1 mouse cellular context compared by ENCODE assay signal in genomic region chr4:46452481-46452850, GRCm38 (mm10).
TF ChIP-seq lines count a peak whose summit lies in the region.

No protein-coding gene starts in this region.

TF ChIP-seq in myocyte, 11 proteins besides CTCF, POLR2A, EP300 and RAD21 (continued from another document):
- peak; percentile 29 for TF ChIP-seq POLR2AphosphoS2 (IDR thresholded peaks at IDR 0.05; ENCODE audit: insufficient read length, low read depth)
- no peak for TF ChIP-seq SRF (IDR thresholded peaks at IDR 0.05; ENCODE audit: control insufficient read depth, insufficient read length, low read depth)
- TF ChIP-seq MYOG (IDR thresholded peaks at IDR 0.05; ENCODE audit: control insufficient read depth in 1 of 3, insufficient read depth in 1 of 3, insufficient read length in 2 of 3, low read depth in 2 of 3), result peak in 1 of 3 experiments; percentile 0
- TF ChIP-seq TCF3 (IDR thresholded peaks at IDR 0.05; ENCODE audit: insufficient read length, low read depth), result no peak
- TF ChIP-seq E2F4 (IDR thresholded peaks at IDR 0.05; ENCODE audit: insufficient read depth), result no peak
- no peak for TF ChIP-seq CEBPB (IDR thresholded peaks at IDR 0.05; ENCODE audit: insufficient read depth, poor library complexity, severe bottlenecking)
- TF ChIP-seq REST (IDR thresholded peaks at IDR 0.05; ENCODE audit: insufficient read depth, insufficient read length), result no peak
- TF ChIP-seq TCF12 (IDR thresholded peaks at IDR 0.05; ENCODE audit: insufficient read depth, poor library complexity, severe bottlenecking), result no peak
